Mouse (Mus musculus) limb, embryonic 14.5 days (tissue): ENCODE measurements around the gene Masp2. TPM values are rescaled to one million over a fixed set of nuclear protein-coding genes. Genes with fewer than 3 reads are reported as not detected.

Experiments used
- ATAC-seq: fragments of 200-750 bp; cut with Nextera tagmentation; 2 replicates; pipeline ENCODE4 v1.8.0; 2017; ENCODE audit warnings: low read depth, moderate number of reproducible peaks, moderate TSS enrichment; ENCODE audit not compliant: low FRiP score
- DNase-seq: peaks from one replicate; pipeline ENCODE4 v3.0.0-alpha.2; 2015; ENCODE audit warnings: low spot score
- H3K27ac ChIP-seq: fragments of 300-500 bp; sonication (generic); replicated peaks from 2 replicates; pipeline ENCODE4 v1.5.1; 2014; ENCODE audit warnings: low read depth, mild to moderate bottlenecking, low read length, moderate library complexity, mixed read lengths
- H3K27me3 ChIP-seq: fragments of 300-500 bp; sonication (generic); 2 replicates; pipeline ENCODE4 v1.6.1; 2014; ENCODE audit warnings: low read length, mixed read lengths; ENCODE audit not compliant: control insufficient read depth, insufficient read depth
- H3K36me3 ChIP-seq: fragments of 300-500 bp; sonication (generic); 2 replicates; pipeline ENCODE4 v1.6.1; 2014; ENCODE audit warnings: mild to moderate bottlenecking, low read length, moderate library complexity, mixed read lengths; ENCODE audit not compliant: control insufficient read depth, insufficient read depth
- H3K4me1 ChIP-seq: fragments of 300-500 bp; sonication (generic); 2 replicates; pipeline ENCODE4 v1.6.1; 2014; ENCODE audit warnings: antibody characterized with exemption, low read length, mixed read lengths; ENCODE audit not compliant: control insufficient read depth, insufficient read depth
- H3K4me2 ChIP-seq: fragments of 300-500 bp; sonication (generic); replicated peaks from 2 replicates; pipeline ENCODE4 v1.6.1; 2014; ENCODE audit warnings: low read depth, mild to moderate bottlenecking, low read length, moderate library complexity; ENCODE audit not compliant: severe bottlenecking
- H3K4me3 ChIP-seq: fragments of 300-500 bp; sonication (generic); replicated peaks from 2 replicates; pipeline ENCODE4 v1.5.1; 2014; ENCODE audit warnings: low read length
- H3K9ac ChIP-seq: fragments of 300-500 bp; sonication (generic); 2 replicates; pipeline ENCODE4 v1.6.1; 2014; ENCODE audit warnings: mild to moderate bottlenecking, low read depth, low read length, moderate library complexity; ENCODE audit not compliant: severe bottlenecking
- H3K9me3 ChIP-seq: fragments of 300-500 bp; sonication (generic); 2 replicates; pipeline ENCODE4 v1.6.1; 2016; ENCODE audit warnings: low read length; ENCODE audit not compliant: control insufficient read depth
- POLR2A ChIP-seq: fragments of 200-500 bp; IDR thresholded peaks from 2 replicates; pipeline ENCODE4 v1.8.0; 2012; ENCODE audit warnings: inconsistent platforms, mild to moderate bottlenecking, moderate library complexity, borderline replicate concordance; ENCODE audit not compliant: insufficient read depth, insufficient read length; ENCODE audit errors: extremely low read depth
- WGBS: fragments of 180-500 bp; shearing (Covaris S2); extraction: QIAGEN DNeasy Blood & Tissue Kit; methylation state at CpG from one replicate; pipeline ENCODE4 v1.1.7; 2014; 5-methylcytosine and 5-hydroxymethylcytosine counted together
- polyA plus RNA-seq, 2 experiments: library from polyadenylated mRNA; depleted of rRNA in 1 of 2; stranded (reverse) in 1 of 2; unstranded in 1 of 2; fragments of >200 nt; fragmentation: Nextera tagmentation in 1 of 2; extraction: Ambion mirVana in 1 of 2; gene quantifications; 2 replicates each; pipeline versions ENCODE4 v1.2.1 to v1.2.3; 2012 to 2014

Gene Masp2
- polyA plus RNA-seq, 2 experiments: 1.5 TPM; not detected in 1

- DNase-seq (no peak), ATAC-seq (no peak)
- Histone ChIP-seq H3K9me3 (no peaks in the 10 kb centered on the region), H3K4me2 (no peak overlapping the region), H3K9ac (no peak overlapping the region), H3K27ac (no peak overlapping the region), H3K27me3 (no peaks in the 10 kb centered on the region), H3K36me3 (no peaks in the 10 kb centered on the region), H3K4me3 (no peak overlapping the region), H3K4me1 (peaks cover 9% of the 10 kb centered on the region; the same call in 1 of the 2 replicates)
- WGBS: 89% methylated on average over 6 of the region's 6 CpGs
- no peak for TF ChIP-seq POLR2A
Measured at GRCm38 (mm10) chr4:148644926-148645325, 42.6 kb downstream of the Masp2 start.

GRCm38 (mm10) chr4:148646616-148647015, 44.3 kb downstream of the Masp2 start:
- Histone ChIP-seq H3K9ac (no peak overlapping the region), H3K27me3 (no peaks in the 10 kb centered on the region), H3K4me1 (peaks cover 9% of the 10 kb centered on the region; the same call in 1 of the 2 replicates), H3K4me3 (no peak overlapping the region), H3K9me3 (no peaks in the 10 kb centered on the region), H3K4me2 (no peak overlapping the region), H3K36me3 (no peaks in the 10 kb centered on the region), H3K27ac (no peak overlapping the region)
- no peak for TF ChIP-seq POLR2A
- DNase-seq (no peak), ATAC-seq (no peak; the same call in 1 of the 2 replicates)
- WGBS: 56% methylated on average over 11 of the region's 11 CpGs

- Histone ChIP-seq H3K9ac (no peak overlapping the region), H3K4me1 (peaks cover 1% of the 10 kb centered on the region; the same call in 1 of the 2 replicates), H3K36me3 (no peaks in the 10 kb centered on the region), H3K9me3 (no peaks in the 10 kb centered on the region), H3K27me3 (no peaks in the 10 kb centered on the region), H3K4me2 (no peak overlapping the region), H3K27ac (no peak overlapping the region), H3K4me3 (no peak overlapping the region)
- ATAC-seq (no peak), DNase-seq (no peak)
- no peak for TF ChIP-seq POLR2A
- 60% methylated on average over 3 of the region's 3 CpGs for WGBS
Measured at GRCm38 (mm10) chr4:148649309-148649708, 47.0 kb downstream of the Masp2 start.

- no peak for DNase-seq
- WGBS: 67% methylated on average over 9 of the region's 9 CpGs
- H3K4me3 ChIP-seq: no peak overlapping the region
- no peaks in the 10 kb centered on the region for H3K36me3 ChIP-seq
- no peak for ATAC-seq
- TF ChIP-seq POLR2A: no peak
- H3K9ac ChIP-seq: no peak overlapping the region
- H3K27me3 ChIP-seq: no peaks in the 10 kb centered on the region
- H3K4me2 ChIP-seq: no peak overlapping the region
- H3K4me1 ChIP-seq: no peaks in the 10 kb centered on the region
- H3K27ac ChIP-seq: no peak overlapping the region
- H3K9me3 ChIP-seq: no peaks in the 10 kb centered on the region
Measured at GRCm38 (mm10) chr4:148651045-148651444, 48.7 kb downstream of the Masp2 start.

GRCm38 (mm10) chr4:148654701-148655398, 52.5 kb downstream of the Masp2 start:
- TF ChIP-seq POLR2A: no peak
- H3K4me3 ChIP-seq: no peak overlapping the region
- H3K9me3 ChIP-seq: no peaks in the 10 kb centered on the region
- H3K27me3 ChIP-seq: no peaks in the 10 kb centered on the region
- H3K36me3 ChIP-seq: no peaks in the 10 kb centered on the region
- DNase-seq (no peak), ATAC-seq (no peak)
- no peak overlapping the region for H3K27ac ChIP-seq
- no peaks in the 10 kb centered on the region for H3K4me1 ChIP-seq
- 88% methylated on average over 18 of the region's 18 CpGs for WGBS
- no peak overlapping the region for H3K4me2 ChIP-seq
- H3K9ac ChIP-seq: no peak overlapping the region
